Mouse (Mus musculus) heart, adult 2 months (tissue): ENCODE measurements around the gene Gpsm1.

ENCODE experiments used
- CTCF ChIP-seq: fragments of 200-600 bp; IDR thresholded peaks from 2 replicates; pipeline ENCODE4 v1.8.1; 2022; ENCODE audit warnings: antibody characterized with exemption, mild to moderate bottlenecking, moderate library complexity
- EP300 ChIP-seq: fragments of 200-500 bp; IDR thresholded peaks from 2 replicates; pipeline ENCODE4 v1.6.1; 2011; ENCODE audit warnings: low read depth, low read length, control low read depth; ENCODE audit not compliant: insufficient read depth
- POLR2A ChIP-seq: fragments of 200-500 bp; IDR thresholded peaks from 2 replicates; pipeline ENCODE4 v1.6.1; 2011; ENCODE audit warnings: mild to moderate bottlenecking, low read depth, low read length, control low read depth; ENCODE audit not compliant: insufficient read depth

- no peak for TF ChIP-seq POLR2A
- TF ChIP-seq EP300, result peak; percentile 91
- peak; percentile 96 for TF ChIP-seq CTCF
Observed at GRCm38 (mm10) chr2:26325386-26326181, 10.3 kb downstream of the Gpsm1 start.
